Mouse (Mus musculus) cerebellum, adult 11 months (tissue): ENCODE measurements around the gene Plekhm3.

ENCODE experiments used
- DNase-seq: peaks from one replicate; pipeline ENCODE4 v3.0.0; 2022

The Plekhm3 gene

GRCm38 (mm10) chr1:64875156-64875555 is 81.5 kb downstream of the Plekhm3 start:
- DNase-seq: no peak

GRCm38 (mm10) chr1:64871956-64872355 is 84.7 kb downstream of the Plekhm3 start:
- DNase-seq: no peak

- no peak for DNase-seq
These were observed 88.9 kb downstream of the Plekhm3 start for GRCm38 (mm10) chr1:64867684-64868083.

GRCm38 (mm10) chr1:64866140-64866539 is 90.5 kb downstream of the Plekhm3 start:
- DNase-seq: no peak

- DNase-seq: no peak
These were observed 96.2 kb downstream of the Plekhm3 start for GRCm38 (mm10) chr1:64860235-64860920.

DNA sequence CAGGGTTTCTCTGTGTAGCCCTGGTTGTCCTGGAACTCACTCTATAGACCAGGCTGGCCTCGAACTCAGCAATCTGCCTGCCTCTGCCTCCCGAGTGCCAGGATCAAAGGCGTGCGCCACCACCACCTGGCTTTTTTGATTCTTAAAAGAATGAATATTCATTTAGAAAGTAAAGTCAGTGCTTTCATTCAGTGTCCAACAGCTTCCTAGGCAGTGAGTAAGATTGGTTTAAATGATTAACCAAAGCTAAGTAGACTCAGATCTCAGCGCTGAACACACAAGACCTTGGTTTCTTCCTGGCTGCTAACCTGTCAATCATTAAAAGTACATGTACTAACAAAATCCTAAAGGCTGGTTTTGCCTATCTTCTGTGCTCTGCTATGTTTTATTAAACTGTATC is 96.8 kb downstream of the Plekhm3 start:
- no peak for DNase-seq

- no peak for DNase-seq
These were observed 101.8 kb downstream of the Plekhm3 start for GRCm38 (mm10) chr1:64854835-64855234.

- no peak for DNase-seq
These were observed 102.6 kb downstream of the Plekhm3 start for GRCm38 (mm10) chr1:64853738-64854730.

- DNase-seq: no peak
These were observed 103.4 kb downstream of the Plekhm3 start for GRCm38 (mm10) chr1:64853244-64853643.

- no peak for DNase-seq
These were observed 104.4 kb downstream of the Plekhm3 start for GRCm38 (mm10) chr1:64852272-64852671.

- no peak for DNase-seq
These were observed 106.3 kb downstream of the Plekhm3 start for GRCm38 (mm10) chr1:64850345-64850744.

- no peak for DNase-seq
These were observed 107.6 kb downstream of the Plekhm3 start for GRCm38 (mm10) chr1:64848996-64849395.

- DNase-seq: no peak
These were observed 108.5 kb downstream of the Plekhm3 start for GRCm38 (mm10) chr1:64848081-64848480.

DNA sequence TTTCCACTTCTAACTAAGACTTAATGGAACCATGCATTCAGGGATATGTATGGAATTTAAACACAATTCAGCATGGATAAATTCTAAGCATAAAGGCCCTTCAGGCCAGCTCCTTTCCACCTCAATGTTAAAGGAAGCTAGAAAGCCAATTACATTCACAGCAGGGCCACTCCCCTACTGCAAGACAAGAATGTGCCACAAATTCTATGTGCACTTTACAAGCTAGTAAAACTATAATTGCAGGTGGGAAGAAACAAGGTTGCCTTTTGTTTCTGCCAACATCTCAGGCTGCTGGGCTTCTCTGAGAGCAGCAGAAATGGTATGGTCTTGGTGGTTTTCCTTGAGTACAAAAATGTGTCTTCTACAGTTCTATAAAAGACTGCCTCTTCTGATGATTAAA is 109.1 kb downstream of the Plekhm3 start:
- DNase-seq: no peak

- no peak for DNase-seq
These were observed 111.6 kb downstream of the Plekhm3 start for GRCm38 (mm10) chr1:64844978-64845377.

DNA sequence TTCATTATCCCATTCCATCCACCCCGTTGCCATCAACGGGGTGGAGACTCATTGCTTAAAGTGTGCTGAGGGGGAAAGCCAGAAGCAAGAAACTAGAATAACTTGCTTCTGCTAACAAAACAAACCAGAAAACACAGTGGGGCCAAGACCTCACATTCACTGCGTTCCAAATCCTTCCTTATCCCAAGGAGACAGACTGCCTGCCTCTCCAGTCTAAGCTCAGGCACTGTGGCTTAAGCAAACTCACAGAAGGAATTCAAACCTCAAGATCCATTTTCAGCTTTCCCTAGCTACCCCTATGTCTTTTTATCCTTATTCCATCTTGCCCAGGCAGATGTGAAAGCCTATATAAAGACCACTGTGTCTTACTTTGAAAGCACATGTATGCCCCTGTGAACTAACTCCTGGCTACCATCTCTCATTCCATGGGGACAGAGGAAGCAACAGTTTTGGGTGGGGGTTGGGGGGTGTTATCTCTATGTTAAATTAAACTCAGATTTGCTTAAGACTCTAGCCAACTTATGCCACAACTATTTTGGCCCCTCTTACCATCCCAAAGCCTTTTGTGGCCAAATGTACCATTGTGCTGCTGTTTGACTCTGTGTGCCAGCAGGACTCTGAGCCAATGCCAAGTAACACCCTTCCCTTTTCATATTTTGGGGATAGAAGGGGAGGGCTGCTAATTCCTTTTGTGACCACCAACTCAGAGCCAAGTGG is 112.6 kb downstream of the Plekhm3 start:
- DNase-seq: no peak

DNA sequence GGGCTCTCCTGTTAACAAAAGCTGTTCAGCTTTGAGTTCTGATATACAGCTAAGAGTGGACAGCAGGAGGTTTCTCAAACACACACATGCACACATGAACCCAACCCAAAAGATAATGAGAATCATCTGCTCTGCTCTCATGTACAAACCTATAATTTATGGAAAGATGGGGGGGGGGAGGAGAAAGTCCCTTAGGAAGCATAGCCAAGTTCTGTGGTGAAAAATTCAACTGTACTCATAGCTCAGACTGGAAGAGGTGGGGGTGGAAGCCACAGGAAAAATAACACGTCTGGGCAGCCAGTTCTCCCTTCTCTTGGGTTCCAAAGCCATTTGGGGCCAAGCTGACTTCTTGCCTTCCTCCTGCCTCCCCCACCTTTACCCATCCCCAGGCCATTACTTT is 115.7 kb downstream of the Plekhm3 start:
- DNase-seq: no peak

- DNase-seq: no peak
These were observed 120.0 kb downstream of the Plekhm3 start for GRCm38 (mm10) chr1:64836584-64836983.

GRCm38 (mm10) chr1:64836114-64836513 is 120.5 kb downstream of the Plekhm3 start:
- no peak for DNase-seq

DNA sequence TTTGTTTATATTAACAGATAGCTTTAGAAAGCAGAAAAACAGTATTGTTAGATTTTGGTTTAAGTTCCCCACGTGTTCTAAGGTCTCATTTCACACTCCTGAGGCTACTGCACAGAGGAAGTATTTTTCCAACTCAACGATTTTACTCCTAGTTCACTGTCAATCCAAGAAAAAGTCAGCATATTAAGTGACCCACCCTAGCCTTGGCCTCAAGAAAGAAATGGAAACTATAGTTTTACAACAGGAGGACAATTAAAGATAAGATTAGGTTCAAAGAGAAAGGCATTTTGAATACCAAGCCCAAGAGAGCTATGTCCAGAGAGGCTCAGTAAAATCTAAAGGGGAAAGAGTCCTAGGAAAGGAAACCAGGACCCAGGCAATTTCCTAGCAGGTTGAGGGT is 125.1 kb downstream of the Plekhm3 start:
- no peak for DNase-seq

GRCm38 (mm10) chr1:64827434-64827833 is 129.2 kb downstream of the Plekhm3 start:
- no peak for DNase-seq

DNA sequence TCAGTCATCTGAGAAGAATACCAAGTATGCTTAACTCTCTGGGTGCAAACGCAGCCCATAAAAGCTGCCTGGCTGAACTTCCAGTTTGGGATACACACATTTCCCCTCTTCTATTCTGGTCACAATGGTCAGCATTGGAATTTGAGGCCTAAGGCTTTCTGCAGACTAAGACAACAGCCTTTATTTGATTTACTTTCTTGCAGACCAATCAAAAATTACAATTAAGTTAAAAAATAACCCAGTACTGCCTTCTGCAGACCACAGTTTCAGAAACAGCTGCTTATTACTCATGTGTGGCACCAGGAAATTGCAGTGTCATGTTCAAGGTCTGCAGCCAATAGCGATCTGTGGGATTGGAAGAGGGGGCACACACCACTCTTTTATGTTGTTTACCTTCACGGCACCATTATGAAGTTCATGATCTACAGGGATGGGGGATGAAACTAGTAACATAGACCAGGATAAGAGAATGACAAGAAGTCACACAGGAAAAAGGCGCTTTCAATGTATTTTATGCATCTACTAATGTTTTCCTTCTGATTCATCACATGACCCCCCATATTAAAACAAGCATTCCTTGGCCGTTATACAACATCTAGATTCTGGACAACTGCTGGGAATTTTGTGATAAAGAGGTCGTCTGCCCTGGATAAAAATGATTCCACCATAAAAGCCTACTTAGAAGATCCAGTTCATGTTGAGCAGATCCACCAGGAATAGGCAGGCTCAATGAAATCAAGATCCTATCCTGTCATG is 130.1 kb downstream of the Plekhm3 start:
- DNase-seq: no peak

GRCm38 (mm10) chr1:64823564-64823963 is 133.1 kb downstream of the Plekhm3 start:
- no peak for DNase-seq
